9 mouse cellular contexts compared by ENCODE assay signal in genomic region chr1:133314364-133314763, GRCm38 (mm10). TPM values are rescaled to one million over a fixed set of nuclear protein-coding genes. Genes with fewer than 3 reads are reported as not detected.
A peak's percentile ranks its signal among the peaks of the same experiment; 100 is the strongest.
DNase-seq lines count a peak whose midpoint lies in the region; ATAC-seq lines count a peak whose summit lies in the region.
"Had no signal": no experiment of that assay in that cellular context is flagged by ENCODE, and none has a peak within 500 bp of the region (broad histone marks: within the 10 kb centered on the region; RNA-seq: fewer than 3 reads in every experiment).

No protein-coding gene starts in this region.

- peaks cover 23% of the 10 kb centered on the region for H3K27me3 ChIP-seq in embryonic facial prominence, embryonic 10.5 days (replicated peaks; ENCODE audit: low read depth, poor library complexity, severe bottlenecking)
- no peaks in the 10 kb centered on the region for H3K27me3 ChIP-seq in limb, embryonic 11.5 days (ENCODE audit: control insufficient read depth, insufficient read depth, low read length)

- H3K9ac ChIP-seq in limb, embryonic 11.5 days (ENCODE audit: low read length), result no peak overlapping the region
- H3K9ac ChIP-seq: heart, embryonic 15.5 days had no signal

- no peak for ATAC-seq in CD4-positive, CD25-positive, alpha-beta regulatory T cell, adult 4 months
- ATAC-seq in limb, embryonic 11.5 days (ENCODE audit: insufficient number of reproducible peaks, low FRiP score, low TSS enrichment, low read depth), result no peak

- peak; percentile 59 for DNase-seq in CD4-positive, CD25-positive, alpha-beta regulatory T cell, adult 2 months (ENCODE audit: low read depth, low spot score)
- DNase-seq in layer of hippocampus, postnatal 10 days (ENCODE audit: low spot score in 2 of 2), result peak; percentile 69 to 77
- no peak for DNase-seq in layer of hippocampus, adult 9-11 months
- DNase-seq in T-cell, adult 2 months (ENCODE audit: low spot score), result peak; percentile 18
- peak; percentile 78 for DNase-seq in embryonic facial prominence, embryonic 10.5 days (ENCODE audit: low spot score)
- DNase-seq in limb, embryonic 11.5 days (ENCODE audit: low spot score), result peak; percentile 76
- peak; percentile 29 to 74 for DNase-seq in spleen, postnatal 10 days (ENCODE audit: low spot score in 2 of 2)

- 20% methylated on average over 8 of the region's 8 CpGs for WGBS in embryonic facial prominence, embryonic 10.5 days
- WGBS in limb, embryonic 11.5 days, result 19% methylated on average over 8 of the region's 8 CpGs

- H3K4me1 ChIP-seq in embryonic facial prominence, embryonic 10.5 days, result peaks cover 21% of the 10 kb centered on the region
- H3K4me1 ChIP-seq in limb, embryonic 11.5 days (ENCODE audit: control insufficient read depth, insufficient read depth, low read length), result no peaks in the 10 kb centered on the region

- no peaks in the 10 kb centered on the region for H3K36me3 ChIP-seq in embryonic facial prominence, embryonic 10.5 days (replicated peaks)
- no peaks in the 10 kb centered on the region for H3K36me3 ChIP-seq in limb, embryonic 11.5 days (ENCODE audit: control insufficient read depth, insufficient read depth, low read length)
- H3K36me3 ChIP-seq: heart, embryonic 15.5 days had no signal

- no peak overlapping the region for H3K27ac ChIP-seq in embryonic facial prominence, embryonic 10.5 days (replicated peaks)
- no peak overlapping the region for H3K27ac ChIP-seq in limb, embryonic 11.5 days (replicated peaks; ENCODE audit: low read depth, low read length)
- H3K27ac ChIP-seq: heart, embryonic 15.5 days had no signal

- H3K4me3 ChIP-seq in embryonic facial prominence, embryonic 10.5 days, result no peak overlapping the region
- H3K4me3 ChIP-seq in limb, embryonic 11.5 days (ENCODE audit: low read depth, low read length), result no peak overlapping the region
- H3K4me3 ChIP-seq: heart, embryonic 15.5 days had no signal

- no peak overlapping the region for H3K4me2 ChIP-seq in limb, embryonic 11.5 days (ENCODE audit: low read depth, severe bottlenecking)
- H3K4me2 ChIP-seq: heart, embryonic 15.5 days had no signal

- H3K9me3 ChIP-seq in embryonic facial prominence, embryonic 10.5 days, result peaks cover 5% of the 10 kb centered on the region; the same call in 1 of the 2 replicates
- H3K9me3 ChIP-seq in limb, embryonic 11.5 days (ENCODE audit: control insufficient read depth, low read length), result no peaks in the 10 kb centered on the region; the same call in 1 of the 2 replicates

RNA-seq across cellular contexts. Expression of gene Golt1a, which starts 4.8 kb away (rescaled TPM):
- not detected for polyA plus RNA-seq in CD4-positive, CD25-positive, alpha-beta regulatory T cell, adult 4 months (2017; shearing (Covaris generic))
- total RNA-seq in layer of hippocampus, postnatal 10 days (2021), result not detected
- not detected in 2 replicates for polyA plus RNA-seq in embryonic facial prominence, embryonic 10.5 days (2016; fragmentation: Nextera tagmentation; extraction: Ambion mirVana)
- polyA plus RNA-seq in limb, embryonic 11.5 days (2014; fragmentation: Nextera tagmentation; extraction: Ambion mirVana), result not detected in 2 replicates
- polyA plus RNA-seq: heart, embryonic 15.5 days had no signal

RNA-seq across cellular contexts. Expression of gene Kiss1, which starts 7.3 kb away (rescaled TPM):
- polyA plus RNA-seq in CD4-positive, CD25-positive, alpha-beta regulatory T cell, adult 4 months (2017; shearing (Covaris generic)), result not detected
- under 1 TPM in 1 of 2 experiments, not detected in 1; 0.59 TPM for total RNA-seq in layer of hippocampus, postnatal 10 days (2021)
- not detected in 2 replicates for polyA plus RNA-seq in embryonic facial prominence, embryonic 10.5 days (2016; fragmentation: Nextera tagmentation; extraction: Ambion mirVana)
- polyA plus RNA-seq in limb, embryonic 11.5 days (2014; fragmentation: Nextera tagmentation; extraction: Ambion mirVana), result not detected in 2 replicates
- polyA plus RNA-seq: heart, embryonic 15.5 days had no signal

RNA-seq across cellular contexts. Expression of gene Ren1, which starts 35.9 kb away (rescaled TPM):
- polyA plus RNA-seq in CD4-positive, CD25-positive, alpha-beta regulatory T cell, adult 4 months (2017; shearing (Covaris generic)), result not detected
- total RNA-seq in layer of hippocampus, postnatal 10 days (2021), result under 1 TPM in 1 of 2 experiments, not detected in 1; 0.37 TPM
- polyA plus RNA-seq in embryonic facial prominence, embryonic 10.5 days (2016; fragmentation: Nextera tagmentation; extraction: Ambion mirVana), result 0.13 TPM in 1 of 2 replicates, not detected in the other
- polyA plus RNA-seq in limb, embryonic 11.5 days (2014; fragmentation: Nextera tagmentation; extraction: Ambion mirVana), result not detected in 2 replicates

RNA-seq across cellular contexts. Expression of gene Etnk2, which starts 49.0 kb away (rescaled TPM):
- polyA plus RNA-seq in CD4-positive, CD25-positive, alpha-beta regulatory T cell, adult 4 months (2017; shearing (Covaris generic)), result not detected
- total RNA-seq in layer of hippocampus, postnatal 10 days (2021), result 1 to 10 TPM; 5.3 to 7.3 TPM
- 2.6 and 3.3 TPM in 2 replicates for polyA plus RNA-seq in embryonic facial prominence, embryonic 10.5 days (2016; fragmentation: Nextera tagmentation; extraction: Ambion mirVana)
- 1.0 and 1.3 TPM in 2 replicates for polyA plus RNA-seq in limb, embryonic 11.5 days (2014; fragmentation: Nextera tagmentation; extraction: Ambion mirVana)
